Mouse (Mus musculus): ENCODE results near the gene Idnk. TPM values are rescaled to one million over a fixed set of nuclear protein-coding genes. Genes with fewer than 3 reads are reported as not detected.
"Not testable (repeated sequence)": the region's sequence is repeated elsewhere in the genome, so short reads cannot be mapped to it uniquely, and the experiment has no call there.

Gene Idnk
- polyA plus RNA-seq, 1 experiment from 2014 or later, result 56.3 TPM

DNA sequence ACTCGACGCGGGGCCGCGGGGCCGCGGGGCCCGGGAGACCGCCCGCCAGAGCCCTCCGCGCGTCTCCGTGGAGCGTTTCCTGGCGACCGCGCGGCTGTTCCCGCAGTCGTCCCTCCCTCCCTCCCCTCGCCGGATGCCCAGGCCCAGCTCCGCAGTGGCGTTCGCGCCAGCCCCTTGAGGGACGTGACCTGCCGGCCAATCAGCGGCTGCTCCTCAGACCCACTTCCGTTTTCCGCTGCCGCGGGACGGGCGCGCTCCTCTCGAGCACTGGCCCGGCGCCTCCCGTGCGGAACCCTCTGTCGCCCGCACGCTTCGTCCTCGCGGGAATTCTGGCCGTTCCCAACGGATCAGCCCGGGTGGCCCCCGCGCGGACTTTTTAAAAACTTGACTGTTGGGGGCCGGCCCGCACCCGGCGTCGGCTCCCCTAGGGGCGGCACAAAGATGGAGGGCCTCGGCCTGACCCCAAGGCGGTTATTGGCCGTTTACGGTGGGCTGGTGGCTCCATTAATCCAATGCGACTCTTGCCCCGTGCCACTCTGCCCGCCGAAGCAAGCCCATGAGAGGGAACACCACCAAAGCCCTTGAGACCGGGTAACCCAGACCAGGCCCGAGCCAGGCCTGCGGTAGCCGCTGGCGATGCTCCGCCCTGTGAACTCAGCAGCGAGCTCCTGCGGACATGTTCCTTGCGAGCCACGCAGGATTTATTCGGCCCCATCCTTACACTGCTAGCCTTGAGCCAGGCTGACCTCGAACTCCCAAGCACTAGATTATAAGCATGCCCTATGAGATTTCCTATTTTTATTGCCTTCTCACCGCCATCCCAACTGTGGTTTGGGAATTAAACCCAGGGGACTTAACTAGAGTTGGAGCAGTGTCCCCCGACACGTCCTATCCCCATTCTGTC, 28.4 kb upstream of the Idnk start:
- peak overlapping the region; percentile 100 for H3K27ac ChIP-seq (ENCODE audit: low read depth, low read length)
- peaks cover 2% of the 10 kb centered on the region; the same call in 1 of the 2 replicates for H3K36me3 ChIP-seq (ENCODE audit: control insufficient read depth, insufficient read depth, low read length)
- peak; percentile 98 for ATAC-seq
- H3K4me1 ChIP-seq (ENCODE audit: control insufficient read depth, insufficient read depth, low read depth, low read length), result peaks cover 20% of the 10 kb centered on the region
- no peaks in the 10 kb centered on the region for H3K9me3 ChIP-seq (ENCODE audit: control insufficient read depth, low read length)
- under 1% methylated on average over 61 of the region's 83 CpGs for WGBS
- H3K4me2 ChIP-seq (ENCODE audit: low read length), result peak overlapping the region; percentile 67
- H3K9ac ChIP-seq (ENCODE audit: low read depth, low read length), result peak overlapping the region; percentile 100
- peak overlapping the region; percentile 92 for H3K4me3 ChIP-seq (ENCODE audit: low read length)
- no peaks in the 10 kb centered on the region for H3K27me3 ChIP-seq (replicated peaks; ENCODE audit: control insufficient read depth, insufficient read depth, low read length)

- Histone ChIP-seq H3K4me2 (ENCODE audit: low read length) (peak overlapping the region; percentile 67), H3K9me3 (ENCODE audit: control insufficient read depth, low read length) (no peaks in the 10 kb centered on the region), H3K4me1 (ENCODE audit: control insufficient read depth, insufficient read depth, low read depth, low read length) (peaks cover 17% of the 10 kb centered on the region), H3K4me3 (ENCODE audit: low read length) (peak overlapping the region; percentile 92), H3K9ac (ENCODE audit: low read depth, low read length) (peak overlapping the region; percentile 100), H3K36me3 (ENCODE audit: control insufficient read depth, insufficient read depth, low read length) (peaks cover 2% of the 10 kb centered on the region; the same call in 1 of the 2 replicates), H3K27me3 (replicated peaks; ENCODE audit: control insufficient read depth, insufficient read depth, low read length) (no peaks in the 10 kb centered on the region), H3K27ac (ENCODE audit: low read depth, low read length) (peak overlapping the region; percentile 100)
- no peak for ATAC-seq
- 27% methylated on average over 4 of the region's 4 CpGs for WGBS
These were observed 27.7 kb upstream of the Idnk start for GRCm38 (mm10) chr13:58129687-58130246.

GRCm38 (mm10) chr13:58131692-58132091, 25.8 kb upstream of the Idnk start:
- H3K36me3 ChIP-seq (ENCODE audit: control insufficient read depth, insufficient read depth, low read length), result no peaks in the 10 kb centered on the region
- no peak overlapping the region for H3K9ac ChIP-seq (ENCODE audit: low read depth, low read length)
- H3K9me3 ChIP-seq (ENCODE audit: control insufficient read depth, low read length), result no peaks in the 10 kb centered on the region
- H3K27me3 ChIP-seq (replicated peaks; ENCODE audit: control insufficient read depth, insufficient read depth, low read length), result no peaks in the 10 kb centered on the region
- WGBS, result 55% methylated on average over 3 of the region's 3 CpGs
- H3K4me3 ChIP-seq (ENCODE audit: low read length), result no peak overlapping the region
- H3K4me2 ChIP-seq (ENCODE audit: low read length), result no peak overlapping the region
- ATAC-seq, result no peak
- H3K4me1 ChIP-seq (ENCODE audit: control insufficient read depth, insufficient read depth, low read depth, low read length), result peaks cover 7% of the 10 kb centered on the region
- no peak overlapping the region for H3K27ac ChIP-seq (ENCODE audit: low read depth, low read length)

GRCm38 (mm10) chr13:58146603-58147002, 10.8 kb upstream of the Idnk start:
- not testable (repeated sequence) for H3K9ac ChIP-seq (ENCODE audit: low read depth, low read length); H3K4me1 ChIP-seq (ENCODE audit: control insufficient read depth, insufficient read depth, low read depth, low read length); H3K9me3 ChIP-seq (ENCODE audit: control insufficient read depth, low read length); ATAC-seq; H3K27me3 ChIP-seq (replicated peaks; ENCODE audit: control insufficient read depth, insufficient read depth, low read length); H3K36me3 ChIP-seq (ENCODE audit: control insufficient read depth, insufficient read depth, low read length); H3K27ac ChIP-seq (ENCODE audit: low read depth, low read length); H3K4me2 ChIP-seq (ENCODE audit: low read length); H3K4me3 ChIP-seq (ENCODE audit: low read length)
- 96% methylated on average over 8 of the region's 8 CpGs for WGBS

DNA sequence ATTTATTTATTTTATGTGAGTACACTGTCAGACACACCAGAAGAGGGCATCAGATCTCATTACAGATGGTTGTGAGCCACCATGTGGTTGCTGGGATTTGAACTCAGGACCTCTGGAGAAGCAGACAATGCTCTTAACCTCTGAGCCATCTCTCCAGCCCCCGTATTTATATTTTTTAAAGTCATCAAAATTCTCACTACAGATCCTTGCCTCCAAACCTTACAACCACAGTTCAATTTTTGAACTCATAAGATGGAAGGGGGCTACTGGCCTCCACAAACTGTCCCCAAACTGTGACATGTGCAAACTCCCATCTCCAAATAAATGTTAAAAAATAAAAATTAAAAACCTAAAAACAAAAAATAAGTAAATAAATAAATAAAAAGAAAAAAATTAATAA, 9.7 kb upstream of the Idnk start:
- no peak overlapping the region for H3K9ac ChIP-seq (ENCODE audit: low read depth, low read length)
- H3K36me3 ChIP-seq (ENCODE audit: control insufficient read depth, insufficient read depth, low read length), result no peaks in the 10 kb centered on the region
- H3K4me3 ChIP-seq (ENCODE audit: low read length), result no peak overlapping the region
- WGBS, result 85% methylated on average over 1 of the region's 1 CpGs
- H3K27me3 ChIP-seq (replicated peaks; ENCODE audit: control insufficient read depth, insufficient read depth, low read length), result no peaks in the 10 kb centered on the region
- no peak for ATAC-seq
- no peak overlapping the region for H3K4me2 ChIP-seq (ENCODE audit: low read length)
- no peak overlapping the region for H3K27ac ChIP-seq (ENCODE audit: low read depth, low read length)
- H3K4me1 ChIP-seq (ENCODE audit: control insufficient read depth, insufficient read depth, low read depth, low read length), result no peaks in the 10 kb centered on the region
- no peaks in the 10 kb centered on the region for H3K9me3 ChIP-seq (ENCODE audit: control insufficient read depth, low read length)

DNA sequence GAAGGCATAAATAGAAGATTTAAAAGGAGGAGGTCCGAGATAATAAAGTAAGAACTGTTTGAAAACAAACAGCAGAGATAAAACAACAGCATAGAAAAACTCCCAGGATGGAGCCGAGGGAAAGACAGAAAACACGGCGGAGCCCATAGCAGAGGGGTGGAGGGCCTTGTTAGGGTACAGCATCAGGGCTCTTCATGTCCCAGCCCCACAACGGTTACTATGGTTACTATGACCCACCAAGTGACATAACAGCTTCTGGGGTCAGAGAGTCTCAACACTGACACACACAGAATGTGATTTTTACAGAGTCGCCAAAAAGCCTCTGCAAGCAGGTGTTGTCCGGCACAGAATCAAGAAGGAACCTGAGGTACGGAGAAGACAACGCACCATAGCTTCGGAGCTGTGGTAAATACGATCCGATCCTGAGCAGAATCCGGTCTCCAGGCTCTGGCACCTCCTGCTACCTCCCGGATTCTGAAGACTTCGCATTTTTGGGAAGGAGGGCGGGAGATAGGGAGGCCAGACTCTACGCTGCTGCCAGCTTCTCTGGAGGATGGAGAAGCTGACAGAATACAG, 9.1 kb upstream of the Idnk start:
- no peaks in the 10 kb centered on the region for H3K9me3 ChIP-seq (ENCODE audit: control insufficient read depth, low read length)
- H3K4me1 ChIP-seq (ENCODE audit: control insufficient read depth, insufficient read depth, low read depth, low read length), result no peaks in the 10 kb centered on the region
- H3K36me3 ChIP-seq (ENCODE audit: control insufficient read depth, insufficient read depth, low read length), result no peaks in the 10 kb centered on the region
- peak overlapping the region; percentile 58 for H3K27ac ChIP-seq (ENCODE audit: low read depth, low read length)
- H3K4me2 ChIP-seq (ENCODE audit: low read length), result peak overlapping the region; percentile 83
- peak overlapping the region; percentile 45 for H3K4me3 ChIP-seq (ENCODE audit: low read length)
- no peaks in the 10 kb centered on the region for H3K27me3 ChIP-seq (replicated peaks; ENCODE audit: control insufficient read depth, insufficient read depth, low read length)
- ATAC-seq, result peak; percentile 95
- peak overlapping the region; percentile 57 for H3K9ac ChIP-seq (ENCODE audit: low read depth, low read length)
- under 1% methylated on average over 17 of the region's 17 CpGs for WGBS

DNA sequence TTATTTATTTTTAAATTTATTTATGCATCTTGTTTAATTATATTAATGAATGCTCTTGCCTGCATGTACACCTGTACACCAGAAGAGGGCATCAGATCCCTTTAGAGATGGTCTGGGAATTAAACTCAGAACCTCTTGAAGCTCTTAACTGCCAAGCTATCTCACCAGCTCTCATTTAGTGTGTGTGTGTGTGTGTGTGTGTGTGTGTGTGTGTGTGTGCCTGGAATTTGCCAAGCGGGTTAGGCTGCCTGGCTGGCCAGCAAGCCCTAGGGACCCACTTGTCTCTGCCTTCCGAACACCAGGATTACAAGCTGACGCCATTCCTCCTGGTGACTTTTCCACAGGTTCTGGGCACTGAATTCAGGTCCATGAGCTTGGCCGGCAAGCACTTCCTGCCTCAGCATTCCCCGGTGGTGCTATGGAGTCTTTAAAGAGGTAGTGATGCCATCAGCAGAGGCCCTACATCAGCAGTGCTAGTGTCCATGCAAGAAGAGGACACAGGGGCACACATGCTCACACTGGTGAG, 8.4 kb upstream of the Idnk start:
- ATAC-seq, result 0 out of 2 replicates have a peak, but pooled peaks have one; percentile 65
- Histone ChIP-seq H3K9ac (ENCODE audit: low read depth, low read length) (no peak overlapping the region), H3K36me3 (ENCODE audit: control insufficient read depth, insufficient read depth, low read length) (no peaks in the 10 kb centered on the region), H3K27ac (ENCODE audit: low read depth, low read length) (no peak overlapping the region), H3K4me3 (ENCODE audit: low read length) (peak overlapping the region; percentile 45), H3K4me1 (ENCODE audit: control insufficient read depth, insufficient read depth, low read depth, low read length) (no peaks in the 10 kb centered on the region), H3K9me3 (ENCODE audit: control insufficient read depth, low read length) (no peaks in the 10 kb centered on the region), H3K27me3 (replicated peaks; ENCODE audit: control insufficient read depth, insufficient read depth, low read length) (no peaks in the 10 kb centered on the region), H3K4me2 (ENCODE audit: low read length) (peak overlapping the region; percentile 83)
- 37% methylated on average over 5 of the region's 5 CpGs for WGBS

GRCm38 (mm10) chr13:58149629-58150028, 7.8 kb upstream of the Idnk start:
- Histone ChIP-seq H3K27me3 (replicated peaks; ENCODE audit: control insufficient read depth, insufficient read depth, low read length) (no peaks in the 10 kb centered on the region), H3K4me1 (ENCODE audit: control insufficient read depth, insufficient read depth, low read depth, low read length) (no peaks in the 10 kb centered on the region), H3K27ac (ENCODE audit: low read depth, low read length) (no peak overlapping the region), H3K9ac (ENCODE audit: low read depth, low read length) (no peak overlapping the region), H3K36me3 (ENCODE audit: control insufficient read depth, insufficient read depth, low read length) (no peaks in the 10 kb centered on the region), H3K9me3 (ENCODE audit: control insufficient read depth, low read length) (no peaks in the 10 kb centered on the region), H3K4me3 (ENCODE audit: low read length) (no peak overlapping the region), H3K4me2 (ENCODE audit: low read length) (no peak overlapping the region)
- WGBS, result 88% methylated on average over 3 of the region's 3 CpGs
- no peak for ATAC-seq

DNA sequence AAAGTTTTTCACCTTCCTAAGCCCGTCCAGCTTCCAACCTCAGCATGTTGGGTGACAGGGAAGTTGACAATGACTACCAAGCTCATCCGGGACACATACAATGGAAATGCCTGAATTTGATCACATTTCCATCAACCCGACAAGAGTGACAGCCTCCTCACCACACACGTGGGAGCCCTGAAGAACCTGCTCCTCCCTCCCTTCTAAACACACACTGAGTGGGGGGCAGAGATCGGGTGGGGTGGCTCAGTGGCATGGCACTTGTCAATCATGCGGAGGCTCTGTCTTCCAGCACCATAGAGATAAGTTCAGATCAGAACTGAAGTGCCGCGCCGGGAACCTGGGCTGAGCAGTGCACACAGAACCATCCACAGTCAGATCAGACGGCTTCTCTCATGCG, 7.0 kb upstream of the Idnk start:
- H3K27me3 ChIP-seq (replicated peaks; ENCODE audit: control insufficient read depth, insufficient read depth, low read length), result no peaks in the 10 kb centered on the region

More for the DNA sequence above, 7.0 kb upstream of the Idnk start:
- H3K4me1 ChIP-seq (ENCODE audit: control insufficient read depth, insufficient read depth, low read depth, low read length), result no peaks in the 10 kb centered on the region
- H3K9ac ChIP-seq (ENCODE audit: low read depth, low read length), result no peak overlapping the region
- no peak overlapping the region for H3K4me2 ChIP-seq (ENCODE audit: low read length)
- no peaks in the 10 kb centered on the region; the same call in 1 of the 2 replicates for H3K9me3 ChIP-seq (ENCODE audit: control insufficient read depth, low read length)
- ATAC-seq, result no peak
- 77% methylated on average over 11 of the region's 11 CpGs for WGBS
- H3K27ac ChIP-seq (ENCODE audit: low read depth, low read length), result no peak overlapping the region
- H3K36me3 ChIP-seq (ENCODE audit: control insufficient read depth, insufficient read depth, low read length), result no peaks in the 10 kb centered on the region
- H3K4me3 ChIP-seq (ENCODE audit: low read length), result no peak overlapping the region

Measured in hindbrain, embryonic 16.5 days (tissue).